Mouse (Mus musculus): ENCODE data around the gene Ypel5. TPM values are rescaled to one million over a fixed set of nuclear protein-coding genes. Genes with fewer than 3 reads are reported as not detected.
A peak's percentile ranks its signal among the peaks of the same experiment; 100 is the strongest.

The Ypel5 gene
- 43.1 and 43.3 TPM in 2 replicates for polyA plus RNA-seq (2015; fragmentation: Nextera tagmentation; extraction: Ambion mirVana)

- no peaks in the 10 kb centered on the region for H3K9me3 ChIP-seq (replicated peaks)
- peak within 1 kb of the TSS; percentile 88 for H3K9ac ChIP-seq
- WGBS = under 1% methylated on average over 68 of the region's 93 CpGs
- H3K27me3 ChIP-seq = no peaks in the 10 kb centered on the region
- H3K27ac ChIP-seq = peak within 1 kb of the TSS; percentile 98
- H3K4me1 ChIP-seq = peaks cover 16% of the 10 kb centered on the region
- no peaks in the 10 kb centered on the region for H3K36me3 ChIP-seq
- H3K4me2 ChIP-seq = peak within 1 kb of the TSS; percentile 73
- ATAC-seq (replicated peaks; ENCODE audit: low FRiP score) = peak; percentile 99
- peak within 1 kb of the TSS; percentile 96 for H3K4me3 ChIP-seq (replicated peaks)
Measured at GRCm38 (mm10) chr17:72836158-72837115, at the start of gene Ypel5. Gene Ypel5 (plus strand): TSS chr17:72836453.

- WGBS = 81% methylated on average over 6 of the region's 6 CpGs
- Histone ChIP-seq H3K36me3 (no peaks in the 10 kb centered on the region), H3K27me3 (no peaks in the 10 kb centered on the region), H3K4me3 (replicated peaks) (no peak overlapping the region), H3K4me1 (no peaks in the 10 kb centered on the region), H3K27ac (no peak overlapping the region), H3K4me2 (no peak overlapping the region), H3K9me3 (replicated peaks) (no peaks in the 10 kb centered on the region), H3K9ac (no peak overlapping the region)
- no peak for ATAC-seq (replicated peaks; ENCODE audit: low FRiP score)
Measured at GRCm38 (mm10) chr17:72787886-72788436, 48.3 kb upstream of the Ypel5 start.

- H3K4me1 ChIP-seq = 0 out of 2 replicates have a peak, but pooled peaks cover 3% of the 10 kb centered on the region
- H3K9ac ChIP-seq = no peak overlapping the region
- H3K27ac ChIP-seq = no peak overlapping the region
- H3K4me3 ChIP-seq (replicated peaks) = no peak overlapping the region
- H3K9me3 ChIP-seq (replicated peaks) = no peaks in the 10 kb centered on the region
- no peaks in the 10 kb centered on the region for H3K36me3 ChIP-seq
- no peak for ATAC-seq (replicated peaks; ENCODE audit: low FRiP score)
- H3K4me2 ChIP-seq = no peak overlapping the region
- WGBS = 86% methylated on average over 4 of the region's 4 CpGs
- no peaks in the 10 kb centered on the region for H3K27me3 ChIP-seq
Measured at GRCm38 (mm10) chr17:72793278-72793677, 43.0 kb upstream of the Ypel5 start.

DNA sequence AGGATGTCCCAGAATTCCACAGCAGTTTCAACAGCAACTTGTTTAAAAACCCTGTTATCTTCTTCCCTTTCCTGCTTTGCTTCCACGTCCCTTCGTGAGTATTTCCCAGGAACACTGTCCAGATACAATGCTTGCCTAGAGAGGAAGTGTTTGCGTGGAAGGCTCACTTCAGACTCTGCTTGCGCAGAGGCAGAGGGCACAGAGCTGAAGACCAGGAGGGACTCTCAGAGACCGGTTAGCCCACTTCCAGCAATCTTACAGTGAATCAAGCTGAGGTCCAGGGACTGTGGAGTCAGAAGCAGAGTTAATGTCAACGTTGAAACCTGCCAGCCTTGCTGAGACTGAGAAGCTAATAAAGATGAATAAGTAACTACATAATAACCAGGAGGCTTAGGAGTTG lies 41.6 kb upstream of the Ypel5 start:
- ATAC-seq (replicated peaks; ENCODE audit: low FRiP score) = no peak
- no peaks in the 10 kb centered on the region for H3K9me3 ChIP-seq (replicated peaks)
- no peaks in the 10 kb centered on the region for H3K27me3 ChIP-seq
- H3K4me3 ChIP-seq (replicated peaks) = no peak overlapping the region
- WGBS = 54% methylated on average over 6 of the region's 6 CpGs
- peak overlapping the region; percentile 32; the same call in 1 of the 2 replicates for H3K27ac ChIP-seq
- H3K4me2 ChIP-seq = no peak overlapping the region
- 0 out of 2 replicates have a peak, but pooled peaks cover 3% of the 10 kb centered on the region for H3K4me1 ChIP-seq
- H3K36me3 ChIP-seq = no peaks in the 10 kb centered on the region
- H3K9ac ChIP-seq = no peak overlapping the region

- no peak overlapping the region for H3K27ac ChIP-seq
- H3K4me3 ChIP-seq (replicated peaks) = no peak overlapping the region
- 0 out of 2 replicates have a peak, but pooled peaks cover 3% of the 10 kb centered on the region for H3K4me1 ChIP-seq
- no peak overlapping the region for H3K9ac ChIP-seq
- no peaks in the 10 kb centered on the region for H3K27me3 ChIP-seq
- H3K9me3 ChIP-seq (replicated peaks) = no peaks in the 10 kb centered on the region
- no peak for ATAC-seq (replicated peaks; ENCODE audit: low FRiP score)
- WGBS = 71% methylated on average over 9 of the region's 9 CpGs
- no peak overlapping the region for H3K4me2 ChIP-seq
- no peaks in the 10 kb centered on the region for H3K36me3 ChIP-seq
Measured at GRCm38 (mm10) chr17:72795392-72796047, 40.7 kb upstream of the Ypel5 start.

DNA sequence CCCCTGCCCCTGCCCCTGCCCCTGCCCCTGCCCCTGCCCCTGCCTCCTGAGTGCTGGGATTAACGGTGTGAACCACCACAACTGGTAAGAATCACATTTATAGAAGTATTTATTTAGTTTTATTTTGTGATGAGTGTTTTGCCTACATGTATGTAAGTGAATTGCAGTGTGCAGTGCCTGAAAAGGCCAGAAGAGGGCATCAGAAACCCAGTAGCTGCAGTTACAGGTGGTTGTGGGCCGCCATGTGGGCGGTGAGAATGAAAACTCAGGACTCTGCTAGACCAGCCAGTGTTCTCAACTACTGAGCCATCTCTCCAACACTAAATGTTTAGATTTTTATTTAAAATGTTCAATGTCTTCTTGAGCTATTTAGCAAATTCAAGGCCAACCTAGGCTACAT lies 39.7 kb upstream of the Ypel5 start:
- Histone ChIP-seq H3K4me3 (replicated peaks) (no peak overlapping the region), H3K27ac (no peak overlapping the region), H3K27me3 (no peaks in the 10 kb centered on the region), H3K36me3 (no peaks in the 10 kb centered on the region), H3K4me2 (no peak overlapping the region), H3K4me1 (0 out of 2 replicates have a peak, but pooled peaks cover 3% of the 10 kb centered on the region), H3K9me3 (replicated peaks) (no peaks in the 10 kb centered on the region), H3K9ac (no peak overlapping the region)
- no peak for ATAC-seq (replicated peaks; ENCODE audit: low FRiP score)
- 86% methylated on average over 3 of the region's 3 CpGs for WGBS

GRCm38 (mm10) chr17:72797867-72798266 lies 38.4 kb upstream of the Ypel5 start:
- Histone ChIP-seq H3K27me3 (no peaks in the 10 kb centered on the region), H3K4me3 (replicated peaks) (no peak overlapping the region), H3K4me2 (no peak overlapping the region), H3K36me3 (no peaks in the 10 kb centered on the region), H3K9me3 (replicated peaks) (no peaks in the 10 kb centered on the region), H3K4me1 (0 out of 2 replicates have a peak, but pooled peaks cover 3% of the 10 kb centered on the region), H3K27ac (no peak overlapping the region), H3K9ac (no peak overlapping the region)
- 17% methylated on average over 2 of the region's 2 CpGs for WGBS
- 0 out of 2 replicates have a peak, but pooled peaks have one; percentile 40 for ATAC-seq (replicated peaks; ENCODE audit: low FRiP score)

DNA sequence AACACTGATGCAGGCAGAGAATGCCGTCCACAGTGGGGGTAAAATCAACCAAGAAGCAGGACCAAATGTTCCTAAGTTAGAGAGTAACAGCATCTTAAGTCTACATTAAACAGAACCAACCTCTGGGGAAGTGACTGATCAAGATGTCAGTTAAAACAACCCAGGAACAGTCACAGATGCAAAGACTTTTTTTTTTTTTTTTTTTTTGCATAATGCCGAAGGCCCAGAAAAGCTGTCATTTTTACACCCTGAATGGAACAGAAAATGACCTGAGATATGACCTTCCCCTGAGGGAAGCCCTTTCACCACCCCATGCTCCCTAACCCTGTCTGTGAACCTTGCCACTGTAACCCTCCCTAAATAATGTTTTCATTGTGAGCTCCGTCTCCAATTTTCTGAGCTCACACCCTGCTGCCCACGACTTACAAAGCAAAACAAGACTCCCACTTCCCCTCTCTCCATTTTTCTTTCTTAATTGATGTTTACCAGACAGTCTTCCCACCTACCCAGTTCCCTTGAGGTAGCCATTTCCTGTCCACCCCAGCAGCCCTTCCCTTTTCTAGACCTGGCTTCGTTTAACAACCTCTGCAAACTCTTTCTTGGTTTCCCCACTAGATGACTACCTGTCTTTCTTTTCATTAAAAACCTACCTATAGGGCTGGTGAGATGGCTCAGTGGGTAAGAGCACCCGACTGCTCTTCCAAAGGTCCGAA lies 26.2 kb upstream of the Ypel5 start:
- 0 out of 2 replicates have a peak, but pooled peaks cover 4% of the 10 kb centered on the region for H3K27me3 ChIP-seq
- no peak overlapping the region for H3K4me3 ChIP-seq (replicated peaks)
- no peak overlapping the region for H3K4me2 ChIP-seq
- H3K9me3 ChIP-seq (replicated peaks) = no peaks in the 10 kb centered on the region
- H3K27ac ChIP-seq = no peak overlapping the region
- H3K4me1 ChIP-seq = no peaks in the 10 kb centered on the region; the same call in 1 of the 2 replicates
- 38% methylated on average over 7 of the region's 7 CpGs for WGBS
- H3K9ac ChIP-seq = no peak overlapping the region
- no peak for ATAC-seq (replicated peaks; ENCODE audit: low FRiP score)
- no peaks in the 10 kb centered on the region for H3K36me3 ChIP-seq

DNA sequence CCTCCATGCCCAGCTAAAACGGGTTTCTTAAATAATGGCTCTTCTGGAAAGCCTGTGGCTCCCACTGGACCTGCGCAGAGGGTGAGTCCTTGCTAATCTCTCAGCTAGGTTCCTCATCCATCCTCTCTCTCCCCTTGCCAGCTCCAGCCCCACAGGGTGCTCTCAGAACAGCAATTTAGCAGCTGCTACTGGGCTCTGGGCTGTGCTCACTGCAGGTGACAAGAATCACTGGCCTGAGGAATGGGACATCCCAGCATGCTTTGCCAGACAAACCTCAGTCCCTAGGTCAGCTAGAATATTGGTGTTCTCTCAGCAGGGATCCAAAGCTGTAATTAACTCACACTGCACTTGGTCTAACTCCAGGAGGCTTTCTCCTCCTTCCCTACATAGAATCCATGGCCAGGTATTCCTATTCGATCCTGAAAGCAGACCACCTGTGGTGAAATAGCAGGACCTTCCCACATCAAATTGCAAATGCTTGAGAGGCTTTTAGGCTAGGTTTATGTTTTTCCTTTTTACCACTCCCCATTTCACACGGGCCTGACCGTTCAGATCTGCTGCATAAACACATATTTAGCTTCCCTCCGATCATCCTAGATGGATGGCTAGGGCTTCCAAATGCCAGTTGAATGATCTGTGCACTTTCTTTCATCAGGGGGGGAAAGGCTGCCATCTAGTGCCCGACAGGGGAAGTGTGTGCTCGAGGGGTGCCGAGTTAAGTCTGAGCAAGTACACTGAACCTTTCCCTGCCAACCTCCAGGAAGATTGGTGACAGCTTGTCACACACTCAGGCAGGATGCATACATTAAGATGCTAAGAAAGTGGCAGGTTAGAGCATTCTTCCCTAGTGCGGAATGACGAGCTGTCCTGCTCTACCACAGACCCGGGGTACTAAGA lies 22.6 kb upstream of the Ypel5 start:
- Histone ChIP-seq H3K4me3 (replicated peaks) (no peak overlapping the region), H3K27ac (no peak overlapping the region), H3K9me3 (replicated peaks) (no peaks in the 10 kb centered on the region), H3K4me2 (no peak overlapping the region), H3K36me3 (no peaks in the 10 kb centered on the region), H3K4me1 (no peaks in the 10 kb centered on the region; the same call in 1 of the 2 replicates), H3K9ac (no peak overlapping the region), H3K27me3 (0 out of 2 replicates have a peak, but pooled peaks cover 4% of the 10 kb centered on the region)
- WGBS = 16% methylated on average over 12 of the region's 12 CpGs
- ATAC-seq (replicated peaks; ENCODE audit: low FRiP score) = peak; percentile 52; the same call in 1 of the 2 replicates

DNA sequence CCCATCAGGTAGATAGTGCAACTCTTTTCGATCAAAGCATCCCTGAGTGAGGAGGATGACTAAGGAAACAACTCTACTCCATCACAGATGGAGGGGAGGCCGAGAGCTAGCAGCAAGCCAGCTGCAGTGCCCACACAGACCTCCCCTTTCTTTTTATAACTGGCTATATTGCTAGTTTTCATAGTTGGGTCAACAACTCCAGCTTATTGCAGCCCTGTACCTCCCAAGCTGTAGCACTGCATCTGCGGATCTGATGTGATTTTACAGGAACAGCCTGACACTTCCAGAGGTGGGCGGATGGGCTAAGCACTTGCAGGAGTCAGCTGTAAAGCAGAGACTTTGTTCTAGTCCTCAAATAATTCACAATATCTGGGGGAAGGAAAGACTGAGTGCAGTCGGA lies 18.7 kb upstream of the Ypel5 start:
- WGBS = 75% methylated on average over 5 of the region's 5 CpGs
- Histone ChIP-seq H3K36me3 (no peaks in the 10 kb centered on the region), H3K27ac (no peak overlapping the region), H3K4me2 (no peak overlapping the region), H3K4me1 (no peaks in the 10 kb centered on the region), H3K9me3 (replicated peaks) (no peaks in the 10 kb centered on the region), H3K4me3 (replicated peaks) (no peak overlapping the region), H3K9ac (no peak overlapping the region), H3K27me3 (0 out of 2 replicates have a peak, but pooled peaks cover 4% of the 10 kb centered on the region)
- no peak for ATAC-seq (replicated peaks; ENCODE audit: low FRiP score)
